Mouse (Mus musculus): ENCODE data around the gene Cpne4. TPM values are rescaled to one million over a fixed set of nuclear protein-coding genes. Genes with fewer than 3 reads are reported as not detected.

The Cpne4 gene
- 0.51 TPM in 1 of 2 replicates, not detected in the other for polyA plus RNA-seq (2014; fragmentation: Nextera tagmentation; extraction: Ambion mirVana)

- ATAC-seq (ENCODE audit: insufficient number of reproducible peaks, insufficient read depth, low FRiP score, low read depth), result no peak
- no peaks in the 10 kb centered on the region for H3K27me3 ChIP-seq (ENCODE audit: control insufficient read depth, insufficient read depth, low read length)
- no peaks in the 10 kb centered on the region for H3K4me1 ChIP-seq (ENCODE audit: control insufficient read depth in 2 of 2, insufficient read depth in 2 of 2, low read length in 2 of 2)
- no peaks in the 10 kb centered on the region for H3K36me3 ChIP-seq (ENCODE audit: control insufficient read depth, insufficient read depth, low read length)
- H3K9me3 ChIP-seq (ENCODE audit: control insufficient read depth, low read length), result no peaks in the 10 kb centered on the region
- H3K4me3 ChIP-seq (ENCODE audit: control insufficient read depth in 1 of 2, insufficient read depth in 1 of 2, low read depth in 1 of 2, low read length in 2 of 2), result no peak within 1 kb of the TSS
- H3K9ac ChIP-seq (ENCODE audit: low read length), result no peak within 1 kb of the TSS
- H3K27ac ChIP-seq (replicated peaks in 1 of 2; ENCODE audit: control insufficient read depth in 1 of 2, insufficient read depth in 1 of 2, low read depth in 2 of 2, low read length in 2 of 2), result no peak within 1 kb of the TSS
- H3K4me2 ChIP-seq (ENCODE audit: low read length), result no peak within 1 kb of the TSS
- WGBS, result 65% methylated on average over 2 of the region's 2 CpGs
These were observed at the start of gene Cpne4 for GRCm38 (mm10) chr9:104546986-104547385. Gene Cpne4, plus strand, starts transcription at chr9:104547286.

DNA sequence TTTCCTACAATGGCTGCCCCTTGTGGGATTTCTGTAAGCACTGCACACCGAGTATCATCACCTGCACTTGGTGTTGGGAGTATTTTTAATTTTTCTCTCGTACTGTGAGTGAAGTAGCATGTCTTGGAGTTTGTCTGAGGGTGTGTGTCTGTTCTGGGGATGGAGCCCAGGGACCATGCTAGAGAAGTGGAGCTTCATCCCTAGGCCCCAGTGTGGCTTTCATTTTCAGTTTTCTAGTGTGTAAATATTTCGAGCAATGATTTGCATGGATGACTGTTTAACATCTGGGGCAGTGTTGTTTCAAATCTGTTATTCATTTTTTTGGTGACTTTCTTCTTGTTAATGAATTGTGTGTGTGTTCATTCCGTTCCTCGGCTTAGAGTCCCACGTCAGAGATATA lies 31.9 kb upstream of the Cpne4 start:
- Histone ChIP-seq H3K9ac (ENCODE audit: low read length) (no peak overlapping the region), H3K9me3 (ENCODE audit: control insufficient read depth, low read length) (no peaks in the 10 kb centered on the region), H3K27me3 (ENCODE audit: control insufficient read depth, insufficient read depth, low read length) (no peaks in the 10 kb centered on the region), H3K27ac (replicated peaks in 1 of 2; ENCODE audit: control insufficient read depth in 1 of 2, insufficient read depth in 1 of 2, low read depth in 2 of 2, low read length in 2 of 2) (no peak overlapping the region), H3K4me3 (ENCODE audit: control insufficient read depth in 1 of 2, insufficient read depth in 1 of 2, low read depth in 1 of 2, low read length in 2 of 2) (no peak overlapping the region), H3K36me3 (ENCODE audit: control insufficient read depth, insufficient read depth, low read length) (no peaks in the 10 kb centered on the region), H3K4me1 (ENCODE audit: control insufficient read depth in 2 of 2, insufficient read depth in 2 of 2, low read length in 2 of 2) (no peaks in the 10 kb centered on the region), H3K4me2 (ENCODE audit: low read length) (no peak overlapping the region)
- WGBS, result 69% methylated on average over 6 of the region's 6 CpGs
- no peak for ATAC-seq (ENCODE audit: insufficient number of reproducible peaks, insufficient read depth, low FRiP score, low read depth)

DNA sequence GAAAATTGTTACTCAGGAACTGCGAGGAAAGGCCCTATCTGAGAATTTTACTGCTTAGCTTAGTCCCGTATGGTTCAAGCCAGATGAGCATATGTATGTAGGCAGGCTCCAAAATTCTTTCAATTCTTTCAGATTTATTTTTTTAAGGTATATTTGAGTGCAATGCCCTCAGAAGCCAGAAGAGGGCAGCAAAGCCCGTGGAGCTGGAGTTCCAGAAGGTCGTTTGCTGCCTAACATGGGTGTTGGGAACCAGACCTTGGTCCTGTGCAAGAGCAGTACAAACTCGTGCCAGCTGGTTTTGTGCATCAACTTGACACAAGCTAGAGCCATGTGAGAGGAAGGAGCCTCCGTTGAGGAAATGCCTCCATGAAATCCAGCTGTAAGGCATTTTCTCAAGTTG lies 11.6 kb upstream of the Cpne4 start:
- Histone ChIP-seq H3K4me1 (ENCODE audit: control insufficient read depth in 2 of 2, insufficient read depth in 2 of 2, low read length in 2 of 2) (no peaks in the 10 kb centered on the region), H3K27me3 (ENCODE audit: control insufficient read depth, insufficient read depth, low read length) (no peaks in the 10 kb centered on the region), H3K4me2 (ENCODE audit: low read length) (no peak overlapping the region), H3K9me3 (ENCODE audit: control insufficient read depth, low read length) (0 out of 2 replicates have a peak, but pooled peaks cover 3% of the 10 kb centered on the region), H3K9ac (ENCODE audit: low read length) (no peak overlapping the region), H3K27ac (replicated peaks in 1 of 2; ENCODE audit: control insufficient read depth in 1 of 2, insufficient read depth in 1 of 2, low read depth in 2 of 2, low read length in 2 of 2) (no peak overlapping the region), H3K4me3 (ENCODE audit: control insufficient read depth in 1 of 2, insufficient read depth in 1 of 2, low read depth in 1 of 2, low read length in 2 of 2) (no peak overlapping the region), H3K36me3 (ENCODE audit: control insufficient read depth, insufficient read depth, low read length) (no peaks in the 10 kb centered on the region)
- WGBS, result 45% methylated on average over 6 of the region's 6 CpGs
- no peak for ATAC-seq (ENCODE audit: insufficient number of reproducible peaks, insufficient read depth, low FRiP score, low read depth)

DNA sequence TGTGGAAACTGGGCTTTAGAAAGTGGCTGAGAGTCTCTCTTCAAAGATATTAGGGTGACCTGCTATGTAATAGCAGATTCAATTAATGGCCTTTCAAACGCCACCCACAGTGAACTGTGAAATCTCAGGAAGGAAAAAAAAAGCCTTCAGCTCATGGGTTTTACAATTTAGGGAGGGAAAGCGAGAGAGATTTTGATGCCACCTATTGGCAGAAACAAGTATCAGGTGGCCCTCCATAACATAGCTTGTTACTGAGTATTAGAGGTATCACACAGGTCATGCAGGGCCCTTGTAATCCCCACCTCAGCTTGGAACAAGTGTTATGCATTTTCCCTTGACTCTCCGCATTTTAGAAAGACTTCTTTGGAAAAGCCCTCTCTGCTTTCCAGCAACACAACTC lies 18.7 kb downstream of the Cpne4 start:
- no peaks in the 10 kb centered on the region for H3K4me1 ChIP-seq (ENCODE audit: control insufficient read depth in 2 of 2, insufficient read depth in 2 of 2, low read length in 2 of 2)
- no peak overlapping the region for H3K4me2 ChIP-seq (ENCODE audit: low read length)
- no peak overlapping the region for H3K27ac ChIP-seq (replicated peaks in 1 of 2; ENCODE audit: control insufficient read depth in 1 of 2, insufficient read depth in 1 of 2, low read depth in 2 of 2, low read length in 2 of 2)
- no peak overlapping the region for H3K4me3 ChIP-seq (ENCODE audit: control insufficient read depth in 1 of 2, insufficient read depth in 1 of 2, low read depth in 1 of 2, low read length in 2 of 2)
- H3K9ac ChIP-seq (ENCODE audit: low read length), result no peak overlapping the region
- no peaks in the 10 kb centered on the region for H3K36me3 ChIP-seq (ENCODE audit: control insufficient read depth, insufficient read depth, low read length)
- peaks cover 13% of the 10 kb centered on the region for H3K27me3 ChIP-seq (ENCODE audit: control insufficient read depth, insufficient read depth, low read length)
- WGBS, result 35% methylated on average over 3 of the region's 3 CpGs
- H3K9me3 ChIP-seq (ENCODE audit: control insufficient read depth, low read length), result no peaks in the 10 kb centered on the region
- no peak for ATAC-seq (ENCODE audit: insufficient number of reproducible peaks, insufficient read depth, low FRiP score, low read depth)

DNA sequence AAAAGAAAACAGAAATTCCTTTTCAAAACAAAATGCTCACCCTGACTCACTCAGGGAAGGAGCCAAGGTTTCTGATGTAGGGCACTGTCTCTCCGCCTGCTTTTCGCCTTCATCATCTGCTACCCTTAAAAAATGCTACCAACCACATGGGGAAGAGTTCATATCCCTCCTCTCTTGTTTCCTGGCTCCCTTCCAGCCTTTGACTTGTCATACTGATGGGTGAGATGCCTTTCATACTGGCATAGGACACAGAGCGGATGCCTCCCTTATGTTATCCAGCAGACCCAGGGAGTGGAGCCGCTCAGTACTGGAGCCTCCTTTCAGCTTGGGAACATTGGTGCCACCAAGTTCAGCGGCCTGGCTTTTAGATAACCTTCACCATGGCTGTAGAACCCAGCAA lies 19.4 kb downstream of the Cpne4 start:
- Histone ChIP-seq H3K4me3 (ENCODE audit: control insufficient read depth in 1 of 2, insufficient read depth in 1 of 2, low read depth in 1 of 2, low read length in 2 of 2) (no peak overlapping the region), H3K4me2 (ENCODE audit: low read length) (no peak overlapping the region), H3K27me3 (ENCODE audit: control insufficient read depth, insufficient read depth, low read length) (peaks cover 19% of the 10 kb centered on the region), H3K9ac (ENCODE audit: low read length) (no peak overlapping the region), H3K9me3 (ENCODE audit: control insufficient read depth, low read length) (no peaks in the 10 kb centered on the region), H3K36me3 (ENCODE audit: control insufficient read depth, insufficient read depth, low read length) (no peaks in the 10 kb centered on the region), H3K27ac (replicated peaks in 1 of 2; ENCODE audit: control insufficient read depth in 1 of 2, insufficient read depth in 1 of 2, low read depth in 2 of 2, low read length in 2 of 2) (no peak overlapping the region), H3K4me1 (ENCODE audit: control insufficient read depth in 2 of 2, insufficient read depth in 2 of 2, low read length in 2 of 2) (no peaks in the 10 kb centered on the region)
- WGBS, result 78% methylated on average over 5 of the region's 5 CpGs
- no peak for ATAC-seq (ENCODE audit: insufficient number of reproducible peaks, insufficient read depth, low FRiP score, low read depth)

- no peak overlapping the region for H3K4me3 ChIP-seq (ENCODE audit: control insufficient read depth in 1 of 2, insufficient read depth in 1 of 2, low read depth in 1 of 2, low read length in 2 of 2)
- ATAC-seq (ENCODE audit: insufficient number of reproducible peaks, insufficient read depth, low FRiP score, low read depth), result no peak
- H3K4me2 ChIP-seq (ENCODE audit: low read length), result no peak overlapping the region
- H3K27me3 ChIP-seq (ENCODE audit: control insufficient read depth, insufficient read depth, low read length), result peaks cover 23% of the 10 kb centered on the region
- no peaks in the 10 kb centered on the region for H3K36me3 ChIP-seq (ENCODE audit: control insufficient read depth, insufficient read depth, low read length)
- H3K4me1 ChIP-seq (ENCODE audit: control insufficient read depth in 2 of 2, insufficient read depth in 2 of 2, low read length in 2 of 2), result no peaks in the 10 kb centered on the region
- H3K27ac ChIP-seq (replicated peaks in 1 of 2; ENCODE audit: control insufficient read depth in 1 of 2, insufficient read depth in 1 of 2, low read depth in 2 of 2, low read length in 2 of 2), result no peak overlapping the region
- H3K9me3 ChIP-seq (ENCODE audit: control insufficient read depth, low read length), result no peaks in the 10 kb centered on the region
- 58% methylated on average over 7 of the region's 7 CpGs for WGBS
- no peak overlapping the region for H3K9ac ChIP-seq (ENCODE audit: low read length)
These were observed 20.0 kb downstream of the Cpne4 start for GRCm38 (mm10) chr9:104567096-104567495.

- H3K4me3 ChIP-seq (ENCODE audit: control insufficient read depth in 1 of 2, insufficient read depth in 1 of 2, low read depth in 1 of 2, low read length in 2 of 2), result no peak overlapping the region
- no peaks in the 10 kb centered on the region for H3K4me1 ChIP-seq (ENCODE audit: control insufficient read depth in 2 of 2, insufficient read depth in 2 of 2, low read length in 2 of 2)
- no peak for ATAC-seq (ENCODE audit: insufficient number of reproducible peaks, insufficient read depth, low FRiP score, low read depth)
- H3K9ac ChIP-seq (ENCODE audit: low read length), result no peak overlapping the region
- H3K27me3 ChIP-seq (ENCODE audit: control insufficient read depth, insufficient read depth, low read length), result peaks cover 23% of the 10 kb centered on the region
- under 1% methylated on average over 25 of the region's 25 CpGs for WGBS
- H3K27ac ChIP-seq (replicated peaks in 1 of 2; ENCODE audit: control insufficient read depth in 1 of 2, insufficient read depth in 1 of 2, low read depth in 2 of 2, low read length in 2 of 2), result no peak overlapping the region
- no peak overlapping the region for H3K4me2 ChIP-seq (ENCODE audit: low read length)
- no peaks in the 10 kb centered on the region for H3K36me3 ChIP-seq (ENCODE audit: control insufficient read depth, insufficient read depth, low read length)
- no peaks in the 10 kb centered on the region for H3K9me3 ChIP-seq (ENCODE audit: control insufficient read depth, low read length)
These were observed 22.5 kb downstream of the Cpne4 start for GRCm38 (mm10) chr9:104569480-104570167.

DNA sequence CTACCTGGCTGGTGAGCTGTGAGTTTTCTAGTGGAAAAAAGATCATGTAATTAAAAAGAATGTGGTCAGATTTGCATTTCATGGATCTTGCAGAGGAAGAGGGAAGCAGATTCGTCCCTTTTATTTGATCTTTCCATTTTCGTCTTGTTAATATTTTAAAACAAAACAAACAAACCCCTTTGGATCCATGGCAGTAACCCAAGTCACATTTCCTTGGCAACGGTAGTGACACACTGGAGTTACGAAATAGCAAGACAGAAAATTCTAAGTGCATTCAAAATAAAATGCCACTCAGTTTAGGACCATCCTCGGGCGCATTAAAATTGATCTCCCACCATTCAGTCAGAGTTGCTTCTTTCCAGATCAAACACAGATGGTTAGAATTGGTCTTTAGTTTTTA lies 25.8 kb downstream of the Cpne4 start:
- H3K27ac ChIP-seq (replicated peaks in 1 of 2; ENCODE audit: control insufficient read depth in 1 of 2, insufficient read depth in 1 of 2, low read depth in 2 of 2, low read length in 2 of 2), result no peak overlapping the region
- H3K27me3 ChIP-seq (ENCODE audit: control insufficient read depth, insufficient read depth, low read length), result peaks cover 23% of the 10 kb centered on the region
- no peak overlapping the region for H3K4me3 ChIP-seq (ENCODE audit: control insufficient read depth in 1 of 2, insufficient read depth in 1 of 2, low read depth in 1 of 2, low read length in 2 of 2)
- 0 out of 2 replicates have a peak, but pooled peaks cover 2% of the 10 kb centered on the region for H3K9me3 ChIP-seq (ENCODE audit: control insufficient read depth, low read length)
- WGBS, result 68% methylated on average over 6 of the region's 6 CpGs
- no peak overlapping the region for H3K9ac ChIP-seq (ENCODE audit: low read length)
- H3K36me3 ChIP-seq (ENCODE audit: control insufficient read depth, insufficient read depth, low read length), result no peaks in the 10 kb centered on the region
- no peaks in the 10 kb centered on the region for H3K4me1 ChIP-seq (ENCODE audit: control insufficient read depth in 2 of 2, insufficient read depth in 2 of 2, low read length in 2 of 2)
- no peak overlapping the region for H3K4me2 ChIP-seq (ENCODE audit: low read length)
- no peak for ATAC-seq (ENCODE audit: insufficient number of reproducible peaks, insufficient read depth, low FRiP score, low read depth)
